Mouse (Mus musculus): ENCODE results near the gene Cmya5. TPM values are rescaled to one million over a fixed set of nuclear protein-coding genes. Genes with fewer than 3 reads are reported as not detected.

Gene Cmya5
- 0.31 and 0.68 TPM in 2 replicates for polyA plus RNA-seq (2012; rRNA removed)

DNA sequence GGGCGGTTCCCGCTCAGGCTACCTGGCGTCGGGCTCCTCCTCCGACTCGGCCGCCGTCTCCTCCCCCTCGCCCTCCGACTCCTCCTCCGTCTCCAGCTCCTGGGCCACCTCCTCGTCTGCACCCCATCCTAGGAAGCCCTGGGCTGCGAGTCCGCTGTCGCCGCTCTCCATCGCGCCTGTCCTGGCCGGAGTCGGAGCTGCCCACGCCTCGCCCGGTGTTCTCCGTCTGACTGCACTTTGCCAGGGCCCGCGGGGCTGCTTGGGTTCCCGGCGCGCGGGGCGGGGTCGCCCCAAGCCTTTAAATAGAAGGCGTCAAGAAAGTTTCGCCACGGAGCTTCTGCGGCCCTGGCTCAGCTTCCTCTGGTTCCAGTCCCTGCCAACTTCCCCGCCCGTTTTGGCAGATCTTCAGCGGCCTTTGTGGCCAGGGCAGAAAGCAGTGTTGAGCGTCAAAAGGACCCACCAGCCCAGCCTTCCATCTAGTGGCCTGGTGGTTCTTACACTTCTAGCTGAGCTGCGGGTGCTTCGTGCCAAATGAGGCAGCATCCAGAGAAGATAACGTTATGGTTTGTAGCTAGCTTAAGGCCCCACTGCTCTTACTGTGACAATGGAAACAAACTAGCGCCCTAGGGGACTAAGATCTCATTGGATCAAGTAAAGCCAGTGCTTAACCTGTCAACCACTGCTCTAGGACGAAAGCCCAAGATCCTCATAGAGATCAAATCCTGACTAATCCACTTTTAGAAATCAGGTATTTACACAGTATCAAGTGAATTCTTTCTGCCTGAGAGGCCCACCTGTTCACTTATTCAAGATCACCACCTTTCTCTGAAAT is at the start of gene Cmya5:
Gene Cmya5 (minus strand): TSS at position 389 of the 832 bp plus-strand sequence.

GRCm38 (mm10) chr13:93191831-93192645 is 47.5 kb upstream of the Cmya5 start, which contains the start of gene Tent2:
Tent2 (minus strand) TSS chr13:93192385.

Other genes starting within 250 kb of the Cmya5 start
- 2.3 and 3.2 TPM in 2 replicates for gene Tent2, start 47.7 kb upstream of the Cmya5 start, polyA plus RNA-seq (2012; rRNA removed)
- gene Homer1, start 154.9 kb upstream of the Cmya5 start, polyA plus RNA-seq (2012; rRNA removed), result 0.67 and 0.74 TPM in 2 replicates

Data from stomach, adult 2 months (tissue).